ENCODE assay signal across 8 mouse cellular contexts in genomic region chr7:127572895-127573471, GRCm38 (mm10). TPM values are rescaled to one million over a fixed set of nuclear protein-coding genes. Genes with fewer than 3 reads are reported as not detected.
DNase-seq lines count a peak whose midpoint lies in the region; TF ChIP-seq lines count a peak whose summit lies in the region.

TSS of gene Phkg2 (plus strand) at chr7:127573340.

- DNase-seq in adipocyte (ENCODE audit: low spot score), result peak; percentile 97
- peak; percentile 86 to 89 for DNase-seq in gastrocnemius, adult 8-10 months (ENCODE audit: low spot score in 2 of 2)
- DNase-seq in hindlimb bud, embryonic 11.5 days (ENCODE audit: extremely low spot score, low read depth, low spot score), result peak; percentile 94
- peak; percentile 82 to 96 for DNase-seq in left cerebral cortex, adult 8-10 months (ENCODE audit: low spot score in 2 of 2)
- peak; percentile 95 to 98 for DNase-seq in right cerebral cortex, postnatal 10 days (ENCODE audit: low spot score in 2 of 2)
- DNase-seq in urinary bladder, postnatal 4 days (ENCODE audit: low spot score in 2 of 2), result peak; percentile 88 to 89

- H3K9me3 ChIP-seq in megakaryocyte, embryonic 14.5 days, result no peaks in the 10 kb centered on the region

- no peak for TF ChIP-seq CTCF in cortical plate, adult 2 months (IDR thresholded peaks at IDR 0.05; ENCODE audit: extremely low read depth, insufficient read depth, low read length)

- H3K27me3 ChIP-seq in megakaryocyte, embryonic 14.5 days (replicated peaks), result no peaks in the 10 kb centered on the region

- H3K4me1 ChIP-seq in cortical plate, adult 2 months (ENCODE audit: control insufficient read depth, insufficient read depth, low read length), result peaks cover 6% of the 10 kb centered on the region; the same call in 1 of the 2 replicates
- peaks cover 61% of the 10 kb centered on the region for H3K4me1 ChIP-seq in megakaryocyte, embryonic 14.5 days

- TF ChIP-seq POLR2A in cortical plate, adult 2 months (IDR thresholded peaks at IDR 0.05; ENCODE audit: extremely low read depth, insufficient read depth, low read length), result peak; percentile 79

- H3K27ac ChIP-seq in cortical plate, adult 2 months (ENCODE audit: insufficient read depth, low read length), result no peak within 1 kb of the TSS

- H3K4me3 ChIP-seq in cortical plate, adult 2 months (ENCODE audit: insufficient read depth, low read length), result peak within 1 kb of the TSS; percentile 98
- peak within 1 kb of the TSS; percentile 98 for H3K4me3 ChIP-seq in megakaryocyte, embryonic 14.5 days (replicated peaks)

- H3K36me3 ChIP-seq in megakaryocyte, embryonic 14.5 days (replicated peaks; ENCODE audit: low read length), result peaks cover 45% of the 10 kb centered on the region

RNA-seq across cellular contexts. Expression of gene Phkg2, which starts in this region (rescaled TPM):
- polyA plus RNA-seq in cortical plate, adult 2 months (2012; rRNA removed), result 143 and 150 TPM in 2 replicates
- 10 to 100 TPM in 1 of 4 experiments, 1 to 10 TPM in 3; 8.0 to 10.6 (median 8.4) TPM for total RNA-seq in gastrocnemius, adult 8-10 months (2022)
- 10 to 100 TPM; 74.2 to 85.4 (median 81.9) TPM for total RNA-seq in left cerebral cortex, adult 8-10 months (2022)
- 19.1 and 27.2 TPM in 2 replicates for polyA plus RNA-seq in megakaryocyte, embryonic 14.5 days (2012; ENCODE audit: insufficient read depth, low replicate concordance)

Comparison
In these comparisons a context has a peak if more than half of its experiments do, and no peak if none do; other contexts are left out.
1. RNA of gene Phkg2 (total RNA-seq): 74.2 to 85.4 TPM in left cerebral cortex, adult 8-10 months; 8.0 to 10.6 TPM in gastrocnemius, adult 8-10 months; every median in the first group is over 4 times any median in the second.
2. Peak in every context shown above with its lines, with median percentiles within 50 percentile points of each other: DNase-seq.